Comparison of ENCODE assay signal across 13 mouse cellular contexts in the genomic region with DNA sequence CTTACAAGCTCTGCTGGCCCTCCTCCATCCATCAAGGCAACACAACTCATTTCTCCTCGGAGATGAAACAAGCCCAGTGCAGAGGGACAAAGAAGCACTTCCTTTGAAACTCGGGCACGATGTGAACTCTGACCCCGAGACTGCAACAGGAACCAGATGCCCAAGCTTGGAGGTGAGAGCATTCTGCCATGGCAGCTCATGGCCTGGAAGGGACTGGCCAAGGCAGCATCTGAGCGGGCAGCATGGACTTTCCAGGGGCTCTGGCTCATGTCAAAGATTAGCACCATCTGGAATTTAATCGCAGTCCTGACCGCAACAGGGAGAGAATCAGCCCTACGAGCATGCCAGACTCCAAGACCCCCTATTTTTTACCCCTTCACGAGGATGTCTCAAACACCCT.
DNase-seq lines count a peak whose midpoint lies in the region; ATAC-seq and TF ChIP-seq lines count a peak whose summit lies in the region.
"Had no signal": no experiment of that assay in that cellular context is flagged by ENCODE, and none has a peak within 500 bp of the region (broad histone marks: within the 10 kb centered on the region; RNA-seq: fewer than 3 reads in every experiment).

No protein-coding gene starts in this region.

- H3K9me3 ChIP-seq in heart, embryonic 13.5 days: no peaks in the 10 kb centered on the region
- H3K9me3 ChIP-seq in embryonic facial prominence, embryonic 11.5 days (replicated peaks; ENCODE audit: control insufficient read depth, low read length): no peaks in the 10 kb centered on the region
- no peaks in the 10 kb centered on the region for H3K9me3 ChIP-seq in limb, embryonic 14.5 days (ENCODE audit: control insufficient read depth, low read length)
- H3K9me3 ChIP-seq: stomach, embryonic 15.5 days had no signal

- no peak overlapping the region for H3K9ac ChIP-seq in heart, embryonic 13.5 days
- H3K9ac ChIP-seq in heart, adult 2 months (ENCODE audit: low read depth, low read length): no peak overlapping the region
- no peak overlapping the region for H3K9ac ChIP-seq in embryonic facial prominence, embryonic 11.5 days (replicated peaks; ENCODE audit: low read length)
- H3K9ac ChIP-seq in limb, embryonic 14.5 days (ENCODE audit: low read depth, low read length, severe bottlenecking): no peak overlapping the region
- H3K9ac ChIP-seq: stomach, embryonic 15.5 days had no signal

- H3K4me2 ChIP-seq in heart, embryonic 13.5 days: no peak overlapping the region
- no peak overlapping the region for H3K4me2 ChIP-seq in embryonic facial prominence, embryonic 11.5 days (ENCODE audit: low read depth, low read length)
- no peak overlapping the region for H3K4me2 ChIP-seq in limb, embryonic 14.5 days (replicated peaks; ENCODE audit: low read depth, low read length, severe bottlenecking)
- H3K4me2 ChIP-seq: stomach, embryonic 15.5 days had no signal

- no peak for ATAC-seq in heart, embryonic 13.5 days (ENCODE audit: extremely low read depth, insufficient number of reproducible peaks, low FRiP score, low TSS enrichment)
- ATAC-seq in embryonic facial prominence, embryonic 11.5 days (replicated peaks; ENCODE audit: insufficient number of reproducible peaks, low FRiP score, low TSS enrichment, low read depth): no peak
- ATAC-seq in limb, embryonic 14.5 days (ENCODE audit: low FRiP score, low read depth): no peak

- no peak for TF ChIP-seq CTCF in heart, adult 2 months (IDR thresholded peaks at IDR 0.05)

- no peak for TF ChIP-seq POLR2A in heart, adult 2 months (IDR thresholded peaks at IDR 0.05; ENCODE audit: insufficient read depth, low read depth, low read length)
- no peak for TF ChIP-seq POLR2A in limb, embryonic 14.5 days (IDR thresholded peaks at IDR 0.05; ENCODE audit: borderline replicate concordance, extremely low read depth, insufficient read depth, insufficient read length)

- H3K4me1 ChIP-seq in heart, embryonic 13.5 days: peaks cover 38% of the 10 kb centered on the region
- H3K4me1 ChIP-seq in heart, adult 2 months (ENCODE audit: control insufficient read depth, insufficient read depth, low read length): no peaks in the 10 kb centered on the region; the same call in 1 of the 2 replicates
- H3K4me1 ChIP-seq in embryonic facial prominence, embryonic 11.5 days (ENCODE audit: control insufficient read depth, insufficient read depth, low read length): peaks cover 5% of the 10 kb centered on the region
- peaks cover 75% of the 10 kb centered on the region for H3K4me1 ChIP-seq in limb, embryonic 14.5 days (ENCODE audit: control insufficient read depth, insufficient read depth, low read length)

- intact Hi-C loops in heart, adult 2 months (cut with DNase I): no loop called here

- TF ChIP-seq EP300 in heart, adult 2 months (IDR thresholded peaks at IDR 0.05; ENCODE audit: insufficient read depth, low read depth, low read length): no peak

- no peak overlapping the region for H3K4me3 ChIP-seq in heart, embryonic 13.5 days
- H3K4me3 ChIP-seq in heart, adult 2 months: no peak overlapping the region
- H3K4me3 ChIP-seq in embryonic facial prominence, embryonic 11.5 days (ENCODE audit: low read depth, low read length): no peak overlapping the region
- no peak overlapping the region for H3K4me3 ChIP-seq in limb, embryonic 14.5 days (replicated peaks; ENCODE audit: low read length)
- H3K4me3 ChIP-seq: left cerebral cortex, adult 2 months; stomach, embryonic 15.5 days had no signal

- peak overlapping the region; percentile 55 for H3K27ac ChIP-seq in heart, embryonic 13.5 days (replicated peaks)
- H3K27ac ChIP-seq in heart, adult 2 months: no peak overlapping the region
- H3K27ac ChIP-seq in embryonic facial prominence, embryonic 11.5 days (replicated peaks; ENCODE audit: low read depth, low read length): 0 out of 2 replicates have a peak overlapping the region, but pooled peaks have one; percentile 35
- H3K27ac ChIP-seq in limb, embryonic 14.5 days (replicated peaks; ENCODE audit: low read depth, low read length): peak overlapping the region; percentile 26; the same call in 1 of the 2 replicates
- H3K27ac ChIP-seq: left cerebral cortex, adult 2 months; stomach, embryonic 15.5 days had no signal

- no peak for DNase-seq in heart, adult 2 months
- DNase-seq in embryo, embryonic 10.5 days (ENCODE audit: low spot score): peak; percentile 78
- peak; percentile 59 for DNase-seq in embryonic facial prominence, embryonic 11.5 days (ENCODE audit: low spot score)
- no peak for DNase-seq in limb, embryonic 14.5 days (ENCODE audit: low spot score)
- DNase-seq in right cerebral cortex, postnatal 25 days: no peak
- no peak for DNase-seq in ovary, postnatal 10 days (ENCODE audit: low spot score)
- DNase-seq: cerebellum, postnatal 36 days; kidney, postnatal 25 days; right cerebral cortex, postnatal 14 days; thymus, postnatal 36 days had no signal

- no peaks in the 10 kb centered on the region for H3K79me2 ChIP-seq in heart, adult 2 months (replicated peaks; ENCODE audit: control insufficient read depth, insufficient read depth, low read length)

- no peaks in the 10 kb centered on the region for H3K36me3 ChIP-seq in heart, embryonic 13.5 days
- H3K36me3 ChIP-seq in heart, adult 2 months (ENCODE audit: control insufficient read depth, insufficient read depth, low read length): no peaks in the 10 kb centered on the region
- H3K36me3 ChIP-seq in embryonic facial prominence, embryonic 11.5 days (replicated peaks; ENCODE audit: control insufficient read depth, insufficient read depth, low read depth, low read length): no peaks in the 10 kb centered on the region
- H3K36me3 ChIP-seq in limb, embryonic 14.5 days (ENCODE audit: control insufficient read depth, insufficient read depth, low read length): no peaks in the 10 kb centered on the region
- H3K36me3 ChIP-seq: stomach, embryonic 15.5 days had no signal

- H3K27me3 ChIP-seq in heart, embryonic 13.5 days (replicated peaks): 0 out of 2 replicates have a peak, but pooled peaks cover 3% of the 10 kb centered on the region
- no peaks in the 10 kb centered on the region for H3K27me3 ChIP-seq in heart, adult 2 months (ENCODE audit: control insufficient read depth, insufficient read depth, low read length)
- no peaks in the 10 kb centered on the region for H3K27me3 ChIP-seq in embryonic facial prominence, embryonic 11.5 days (ENCODE audit: control insufficient read depth, insufficient read depth, low read length)
- no peaks in the 10 kb centered on the region for H3K27me3 ChIP-seq in limb, embryonic 14.5 days (ENCODE audit: control insufficient read depth, insufficient read depth, low read length)
- H3K27me3 ChIP-seq: stomach, embryonic 15.5 days had no signal

- whole genome bisulfite sequencing in heart, embryonic 13.5 days: 28% methylated on average over 9 of the region's 9 CpGs
- WGBS in heart, adult 2 months: 39% methylated on average over 9 of the region's 9 CpGs
- 30% methylated on average over 9 of the region's 9 CpGs for WGBS in embryonic facial prominence, embryonic 11.5 days
- 17% methylated on average over 9 of the region's 9 CpGs for WGBS in limb, embryonic 14.5 days

Comparison
In these comparisons a context has a peak if more than half of its experiments do, and no peak if none do; other contexts are left out.
1. DNase-seq: peak in embryo, embryonic 10.5 days (single experiment) and embryonic facial prominence, embryonic 11.5 days (single experiment); none in heart, adult 2 months (0 of 2), limb, embryonic 14.5 days (single experiment), right cerebral cortex, postnatal 25 days (single experiment) and ovary, postnatal 10 days (single experiment).